Mouse (Mus musculus) cerebellum, adult 2 months (tissue): ENCODE measurements at regions not wholly inside any gene's neighbourhood (a gene's known extent, or its start where the extent isn't known, plus 50 kb on each side); places are given as distances from the start of the nearest gene placed in this dataset.

Source experiments
- CTCF ChIP-seq: fragments of 200-500 bp; IDR thresholded peaks from 2 replicates; pipeline ENCODE4 v1.5.1; 2011; ENCODE audit warnings: low read depth, mild to moderate bottlenecking, control low read depth, low read length, moderate library complexity, borderline replicate concordance; ENCODE audit not compliant: insufficient read depth
- POLR2A ChIP-seq: fragments of 200-500 bp; IDR thresholded peaks from 2 replicates; pipeline ENCODE4 v1.6.1; 2011; ENCODE audit warnings: low read length, control low read depth, borderline replicate concordance; ENCODE audit not compliant: insufficient read depth

- TF ChIP-seq POLR2A (no peak), CTCF (no peak)
Observed at GRCm38 (mm10) chr1:98192044-98192484, 96.6 kb upstream of the Pam start.
